Mouse (Mus musculus): ENCODE results near the gene Phlpp1.

- TF ChIP-seq POLR2A (IDR thresholded peaks at IDR 0.05; ENCODE audit: extremely low read depth, insufficient read depth, low read length) (no peak), CTCF (IDR thresholded peaks at IDR 0.05; ENCODE audit: low read depth, low read length) (peak; percentile 56)
Observed at GRCm38 (mm10) chr1:106395476-106395875, 223.9 kb downstream of the Phlpp1 start.

Data from liver, adult 2 months (tissue).